Mouse (Mus musculus) lung, postnatal 0 days (tissue): Measurements from ENCODE around the gene Drc7.

Source experiments
- CTCF ChIP-seq: IDR thresholded peaks from 2 replicates; pipeline ENCODE4 v1.5.1; 2016; ENCODE audit warnings: antibody characterized with exemption, mild to moderate bottlenecking
- EP300 ChIP-seq: IDR thresholded peaks from 2 replicates; pipeline ENCODE4 v1.6.1; 2016; ENCODE audit warnings: antibody characterized with exemption, mild to moderate bottlenecking, control low read depth

DNA sequence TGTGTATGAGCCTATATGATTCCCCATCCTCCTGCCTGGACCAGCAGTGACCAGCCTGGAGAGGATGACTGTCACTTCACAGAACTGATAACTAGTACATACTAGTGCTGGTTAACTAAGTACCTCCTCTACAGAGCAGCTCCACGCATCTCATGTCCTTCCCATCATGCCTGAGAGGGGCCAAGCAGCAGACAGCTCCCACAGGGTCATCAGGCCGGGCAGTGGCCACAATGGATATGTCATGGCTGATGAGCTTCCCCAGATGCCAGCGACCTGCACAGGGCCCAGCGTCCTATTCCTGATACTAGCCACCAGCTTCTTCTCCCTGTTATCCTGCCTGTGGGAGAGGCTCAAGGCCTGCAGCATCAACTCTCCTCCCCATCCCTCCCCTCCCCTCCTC, 38.2 kb upstream of the Drc7 start:
- TF ChIP-seq CTCF (no peak), EP300 (no peak)
